Mouse (Mus musculus): Measurements from ENCODE around the gene Hspa5.

DNA sequence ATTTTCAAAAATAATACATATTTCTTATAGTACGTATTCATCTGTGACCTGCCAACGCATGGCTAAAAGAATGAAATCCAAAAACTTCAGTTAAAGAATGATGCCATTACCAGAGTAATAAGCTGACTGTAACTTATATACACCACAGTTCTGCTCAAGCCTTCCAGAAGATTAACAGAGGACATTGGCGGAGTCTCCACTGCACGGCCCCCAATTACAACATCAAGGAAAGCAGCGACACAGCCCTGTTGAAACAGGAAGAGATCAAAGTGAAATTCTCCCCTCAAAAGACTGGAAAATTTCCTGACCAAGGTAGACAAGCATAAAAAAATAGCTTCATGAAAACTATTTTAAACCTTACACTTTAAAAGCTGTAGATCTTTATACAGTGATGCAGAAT is 46.5 kb upstream of the Hspa5 start:
- TF ChIP-seq CTCF (conservative IDR thresholded peaks at IDR 0.05; ENCODE audit: low read length) (no peak), POU5F1 (IDR thresholded peaks at IDR 0.05; ENCODE audit: borderline replicate concordance, low read length) (no peak), NANOG (IDR thresholded peaks at IDR 0.05; ENCODE audit: borderline replicate concordance, low read length) (no peak)

Measured in E14TG2a.4 (cell line).